Mouse (Mus musculus) olfactory bulb, adult 2 months (tissue): ENCODE measurements around the gene Ap2s1.

Experiments used
- CTCF ChIP-seq: fragments of 200-500 bp; IDR thresholded peaks from 2 replicates; pipeline ENCODE4 v1.5.1; 2012; ENCODE audit warnings: low read depth, mild to moderate bottlenecking, low read length, moderate library complexity; ENCODE audit not compliant: insufficient read depth
- POLR2A ChIP-seq: fragments of 200-500 bp; IDR thresholded peaks from 2 replicates; pipeline ENCODE4 v1.6.1; 2012; ENCODE audit warnings: mild to moderate bottlenecking, low read depth, low read length, moderate library complexity; ENCODE audit not compliant: insufficient read depth

- TF ChIP-seq CTCF (no peak), POLR2A (no peak)
These were observed 28.2 kb downstream of the Ap2s1 start for GRCm38 (mm10) chr7:16766443-16766842.
